In the genomic region with DNA sequence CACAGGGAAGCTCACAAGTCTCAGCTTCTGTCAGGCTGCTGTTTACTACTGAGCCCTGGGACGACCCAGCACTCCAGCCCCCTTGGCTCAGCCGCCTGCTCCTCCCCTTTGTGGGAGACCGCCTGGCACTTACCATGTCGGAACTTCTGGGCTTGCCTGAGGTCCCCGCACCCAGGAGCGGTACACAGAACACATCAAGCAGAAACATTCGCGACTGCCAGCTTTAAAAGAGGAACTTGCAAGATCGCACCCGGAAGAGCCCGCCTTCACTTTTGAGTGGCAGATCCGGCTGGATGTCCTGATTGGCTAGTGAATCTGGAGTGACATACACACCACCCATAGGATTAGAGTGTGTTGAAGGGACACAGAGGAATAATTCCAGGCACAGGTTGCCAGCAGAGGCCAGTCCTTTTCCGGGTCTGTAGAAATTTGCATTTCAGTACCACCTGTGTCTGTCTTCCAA, we compare ENCODE assay signal across 8 mouse cellular contexts. TPM values are rescaled to one million over a fixed set of nuclear protein-coding genes. Genes with fewer than 3 reads are reported as not detected.
DNase-seq lines count a peak whose midpoint lies in the region; ATAC-seq lines count a peak whose summit lies in the region.

A gene (minus strand): TSS at position 274 of the 463 bp plus-strand sequence.

- H3K9me3 ChIP-seq in intestine, embryonic 14.5 days (ENCODE audit: control insufficient read depth, low read length): no peaks in the 10 kb centered on the region

- WGBS in intestine, embryonic 14.5 days: 0% methylated on average over 13 of the region's 13 CpGs

- peak within 1 kb of the TSS; percentile 70 for H3K4me2 ChIP-seq in intestine, embryonic 14.5 days (ENCODE audit: low read length)

- peak; percentile 64 to 65 for DNase-seq in adrenal gland, adult 18-20 months (ENCODE audit: low spot score in 2 of 2)
- peak; percentile 92 for DNase-seq in embryo, embryonic 11 days
- peak; percentile 81 for DNase-seq in gastrocnemius, postnatal 25 days
- DNase-seq in intestine, embryonic 14.5 days (ENCODE audit: low spot score): peak; percentile 90
- peak; percentile 88 to 96 for DNase-seq in left cerebral cortex, postnatal 14 days (ENCODE audit: low spot score in 2 of 2)
- DNase-seq in mesoderm, embryonic 11.5 days (ENCODE audit: low read depth, low spot score): peak; percentile 89
- DNase-seq in right cerebral cortex, postnatal 36 days (ENCODE audit: low spot score in 2 of 2): peak; percentile 84 to 93
- peak; percentile 85 for DNase-seq in yolk sac, embryonic 10.5 days (ENCODE audit: low spot score)

- no peaks in the 10 kb centered on the region; the same call in 1 of the 2 replicates for H3K4me1 ChIP-seq in intestine, embryonic 14.5 days (replicated peaks; ENCODE audit: control insufficient read depth, insufficient read depth, low read length)

- peak within 1 kb of the TSS; percentile 57; the same call in 1 of the 2 replicates for H3K27ac ChIP-seq in intestine, embryonic 14.5 days (ENCODE audit: low read depth)

- no peaks in the 10 kb centered on the region for H3K27me3 ChIP-seq in intestine, embryonic 14.5 days (replicated peaks; ENCODE audit: control insufficient read depth, insufficient read depth, low read length)

- no peaks in the 10 kb centered on the region for H3K36me3 ChIP-seq in intestine, embryonic 14.5 days (ENCODE audit: control insufficient read depth, insufficient read depth, low read length)

- H3K9ac ChIP-seq in intestine, embryonic 14.5 days (ENCODE audit: low read length): peak within 1 kb of the TSS; percentile 66

- peak within 1 kb of the TSS; percentile 80 for H3K4me3 ChIP-seq in intestine, embryonic 14.5 days (ENCODE audit: low read depth, low read length)

- intact Hi-C loops in left cerebral cortex, postnatal 14 days (cut with DNase I): loop anchor here (5.0 kb wide), 1 partner anchor 316 kb away; a partner anchor contains a TSS

- ATAC-seq in intestine, embryonic 14.5 days (replicated peaks; ENCODE audit: low FRiP score, low TSS enrichment, low read depth): peak; percentile 100

RNA-seq across cellular contexts. Expression of the gene that starts here (rescaled TPM):
- 1 to 10 TPM; 5.3 to 7.2 TPM for total RNA-seq in adrenal gland, adult 18-20 months (2021)
- total RNA-seq in gastrocnemius, postnatal 25 days (2021): 1 to 10 TPM; 5.0 to 6.3 TPM
- polyA plus RNA-seq in intestine, embryonic 14.5 days (2014; fragmentation: Nextera tagmentation; extraction: Ambion mirVana): 7.8 and 8.9 TPM in 2 replicates
- total RNA-seq in left cerebral cortex, postnatal 14 days (2021): 1 to 10 TPM; 8.3 to 8.8 TPM

Comparison
In these comparisons a context has a peak if more than half of its experiments do, and no peak if none do; other contexts are left out.
1. Peak in every context shown above with its lines: DNase-seq, ATAC-seq, H3K4me3 ChIP-seq and H3K27ac ChIP-seq.